Mouse (Mus musculus) liver, embryonic 11.5 days (tissue): ENCODE results near the gene Vps8. TPM values are rescaled to one million over a fixed set of nuclear protein-coding genes. Genes with fewer than 3 reads are reported as not detected.
A peak's percentile ranks its signal among the peaks of the same experiment; 100 is the strongest.

Experiments
- ATAC-seq: fragments of 200-750 bp; cut with Nextera tagmentation; replicated peaks from 2 replicates; pipeline ENCODE4 v1.8.0; 2017; ENCODE audit warnings: moderate number of reproducible peaks, mild to moderate bottlenecking, moderate TSS enrichment, moderate library complexity; ENCODE audit not compliant: low FRiP score
- DNase-seq: peaks from one replicate; pipeline ENCODE4 v3.0.0-alpha.2; 2017; ENCODE audit warnings: low spot score
- H3K27ac ChIP-seq: fragments of 300-500 bp; sonication (generic); 2 replicates; pipeline ENCODE4 v1.5.1; 2014; ENCODE audit warnings: mild to moderate bottlenecking, low read depth, low read length, control low read depth
- H3K27me3 ChIP-seq: fragments of 300-500 bp; sonication (generic); replicated peaks from 2 replicates; pipeline ENCODE4 v1.6.1; 2014; ENCODE audit warnings: low read length, mixed read lengths; ENCODE audit not compliant: control insufficient read depth, insufficient read depth
- H3K36me3 ChIP-seq: fragments of 300-500 bp; sonication (generic); 2 replicates; pipeline ENCODE4 v1.6.1; 2014; ENCODE audit warnings: mild to moderate bottlenecking, low read length, moderate library complexity, mixed read lengths; ENCODE audit not compliant: control insufficient read depth, insufficient read depth
- H3K4me1 ChIP-seq: fragments of 300-500 bp; sonication (generic); replicated peaks from 2 replicates; pipeline ENCODE4 v1.6.1; 2014; ENCODE audit warnings: low read length, mixed read lengths; ENCODE audit not compliant: control insufficient read depth, insufficient read depth
- H3K4me2 ChIP-seq: fragments of 300-500 bp; sonication (generic); 2 replicates; pipeline ENCODE4 v1.6.1; 2014; ENCODE audit warnings: mild to moderate bottlenecking, control low read depth, moderate library complexity
- H3K4me3 ChIP-seq: fragments of 300-500 bp; sonication (generic); 2 replicates; pipeline ENCODE4 v1.5.1; 2014; ENCODE audit warnings: low read depth, low read length, control low read depth
- H3K9ac ChIP-seq: fragments of 300-500 bp; sonication (generic); 2 replicates; pipeline ENCODE4 v1.6.1; 2014; ENCODE audit warnings: low read depth, low read length, control low read depth
- H3K9me3 ChIP-seq: fragments of 300-500 bp; sonication (generic); 2 replicates; pipeline ENCODE4 v1.6.1; 2016; ENCODE audit warnings: low read length, inconsistent platforms, mixed read lengths; ENCODE audit not compliant: control insufficient read depth
- WGBS: fragments of 180-500 bp; shearing (Covaris S2); extraction: QIAGEN DNeasy Blood & Tissue Kit; methylation state at CpG from one replicate; pipeline ENCODE4 v1.1.7; 2014; 5-methylcytosine and 5-hydroxymethylcytosine counted together
- polyA plus RNA-seq: library from polyadenylated mRNA; unstranded; fragments of >200 nt; fragmentation: Nextera tagmentation; extraction: Ambion mirVana; gene quantifications from 2 replicates; pipeline ENCODE4 v1.2.1, GENCODE M21; 2014

Vps8 gene
- polyA plus RNA-seq, 1 experiment from 2014 or later: 15.9 TPM

DNA sequence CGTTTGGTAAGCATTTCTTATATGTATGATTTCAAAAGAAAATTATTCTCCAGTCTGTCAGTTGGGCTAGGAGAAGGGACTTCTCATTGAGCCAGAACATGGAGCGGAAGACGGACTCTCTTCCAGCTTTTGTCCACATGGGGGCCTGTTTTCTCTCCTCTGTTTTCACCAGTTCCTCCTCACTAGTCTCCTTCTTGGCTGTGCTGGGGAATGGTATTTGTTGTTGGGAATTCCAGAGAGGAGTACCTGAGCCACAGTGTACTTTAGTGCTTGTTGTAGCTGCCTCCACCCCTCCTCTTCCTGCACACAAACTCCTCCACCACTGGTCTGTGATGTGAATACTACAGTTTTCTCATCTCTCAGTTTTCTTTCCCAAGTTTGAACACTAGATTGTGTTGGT is 74.7 kb downstream of the Vps8 start:
- no peak for DNase-seq
- no peak for ATAC-seq
- Histone ChIP-seq H3K36me3 (no peaks in the 10 kb centered on the region; the same call in 1 of the 2 replicates), H3K9me3 (no peaks in the 10 kb centered on the region), H3K4me1 (no peaks in the 10 kb centered on the region), H3K27me3 (no peaks in the 10 kb centered on the region), H3K27ac (no peak overlapping the region), H3K4me3 (no peak overlapping the region), H3K9ac (no peak overlapping the region), H3K4me2 (no peak overlapping the region)
- WGBS: 67% methylated on average over 3 of the region's 3 CpGs

DNA sequence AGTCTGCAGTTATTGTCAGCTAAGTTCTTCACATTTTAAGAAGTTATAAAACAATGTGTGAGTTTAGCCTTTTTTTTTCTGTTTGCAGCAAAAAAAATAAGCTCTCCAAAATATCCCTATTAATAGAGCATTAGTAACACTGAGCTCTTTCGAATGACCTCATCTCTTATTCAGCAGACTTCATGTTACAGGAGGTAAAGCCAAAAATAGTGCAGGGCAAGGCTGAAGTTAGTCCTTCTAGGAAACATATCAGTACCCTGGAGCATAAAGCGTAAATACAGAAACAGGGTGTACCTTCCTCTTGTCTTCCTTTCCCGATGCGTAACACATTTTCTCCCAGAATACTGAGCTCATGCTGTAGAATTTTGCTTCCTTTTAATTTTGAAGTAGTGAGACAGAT is 76.1 kb downstream of the Vps8 start:
- DNase-seq: no peak
- ATAC-seq: no peak

GRCm38 (mm10) chr16:21499656-21500055 is 76.7 kb downstream of the Vps8 start:
- Histone ChIP-seq H3K4me2 (no peak overlapping the region), H3K9ac (no peak overlapping the region), H3K27ac (no peak overlapping the region), H3K4me3 (no peak overlapping the region), H3K27me3 (no peaks in the 10 kb centered on the region), H3K9me3 (no peaks in the 10 kb centered on the region), H3K36me3 (no peaks in the 10 kb centered on the region; the same call in 1 of the 2 replicates), H3K4me1 (no peaks in the 10 kb centered on the region)
- 75% methylated on average over 7 of the region's 7 CpGs for WGBS
- DNase-seq: no peak
- no peak for ATAC-seq

More for the DNA sequence above, 76.1 kb downstream of the Vps8 start:
- Histone ChIP-seq H3K27me3 (no peaks in the 10 kb centered on the region), H3K9ac (no peak overlapping the region), H3K4me2 (no peak overlapping the region), H3K4me1 (no peaks in the 10 kb centered on the region), H3K4me3 (no peak overlapping the region), H3K9me3 (no peaks in the 10 kb centered on the region), H3K36me3 (no peaks in the 10 kb centered on the region; the same call in 1 of the 2 replicates), H3K27ac (no peak overlapping the region)
- 86% methylated on average over 4 of the region's 4 CpGs for WGBS

DNA sequence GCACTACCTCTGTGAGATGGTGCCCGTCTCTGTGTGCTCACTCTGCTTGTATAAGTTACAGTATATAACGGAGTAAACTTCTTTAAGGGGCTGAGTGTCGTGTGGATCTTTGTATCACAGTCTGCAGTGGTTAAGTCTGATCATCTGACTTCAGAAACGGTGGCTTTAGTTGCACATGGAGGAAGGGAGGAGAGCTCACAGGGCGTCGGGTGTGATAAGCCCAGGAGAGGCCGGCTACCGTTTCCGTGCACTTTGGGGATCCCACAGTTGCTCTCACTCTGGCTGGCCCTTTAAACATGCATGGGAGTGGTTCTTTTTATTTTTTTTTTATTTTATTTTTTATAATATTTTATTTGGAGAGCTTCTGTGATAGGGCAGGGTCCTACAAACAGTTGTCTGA is 95.9 kb downstream of the Vps8 start:
- H3K27ac ChIP-seq: no peak overlapping the region
- peak; percentile 86 for ATAC-seq

GRCm38 (mm10) chr16:21519785-21520184 is 96.9 kb downstream of the Vps8 start:
- no peak for DNase-seq
- peak; percentile 76 for ATAC-seq
- no peak overlapping the region for H3K9ac ChIP-seq
- no peak overlapping the region; the same call in 1 of the 2 replicates for H3K27ac ChIP-seq
- H3K4me3 ChIP-seq: no peak overlapping the region
- H3K36me3 ChIP-seq: no peaks in the 10 kb centered on the region
- peaks cover 13% of the 10 kb centered on the region; the same call in 1 of the 2 replicates for H3K4me1 ChIP-seq
- H3K4me2 ChIP-seq: peak overlapping the region; percentile 8
- H3K27me3 ChIP-seq: no peaks in the 10 kb centered on the region
- H3K9me3 ChIP-seq: no peaks in the 10 kb centered on the region

More for the DNA sequence above, 95.9 kb downstream of the Vps8 start:
- Histone ChIP-seq H3K4me2 (no peak overlapping the region; the same call in 1 of the 2 replicates), H3K27me3 (no peaks in the 10 kb centered on the region), H3K9me3 (no peaks in the 10 kb centered on the region), H3K9ac (no peak overlapping the region), H3K36me3 (no peaks in the 10 kb centered on the region), H3K4me3 (no peak overlapping the region), H3K4me1 (peaks cover 13% of the 10 kb centered on the region; the same call in 1 of the 2 replicates)
- no peak for DNase-seq
- WGBS: 60% methylated on average over 9 of the region's 9 CpGs

DNA sequence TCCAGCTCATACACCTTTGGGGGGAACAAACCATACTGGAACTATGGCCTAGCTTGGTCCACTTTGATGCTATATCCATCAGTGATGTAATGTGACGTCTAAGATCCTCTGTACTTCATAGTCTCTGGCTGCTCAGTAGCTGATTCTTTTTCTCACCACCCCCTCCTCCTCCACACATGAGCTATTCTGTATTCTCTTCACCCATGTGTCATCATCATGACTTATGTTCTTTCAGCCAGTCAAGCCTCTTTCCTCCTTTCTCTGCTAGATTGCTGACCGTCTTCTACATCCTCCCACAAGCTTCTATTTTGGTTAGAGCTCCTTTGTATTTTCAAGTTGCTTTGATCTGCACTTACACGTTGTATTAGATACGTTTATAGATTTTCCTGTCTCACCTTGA is 100.8 kb downstream of the Vps8 start:
- H3K36me3 ChIP-seq: no peaks in the 10 kb centered on the region
- ATAC-seq (no peak), DNase-seq (no peak)
- WGBS: 79% methylated on average over 4 of the region's 4 CpGs
- H3K4me2 ChIP-seq: no peak overlapping the region
- no peaks in the 10 kb centered on the region for H3K9me3 ChIP-seq
- no peaks in the 10 kb centered on the region for H3K27me3 ChIP-seq
- H3K27ac ChIP-seq: no peak overlapping the region
- peaks cover 11% of the 10 kb centered on the region; the same call in 1 of the 2 replicates for H3K4me1 ChIP-seq
- H3K4me3 ChIP-seq: no peak overlapping the region
- H3K9ac ChIP-seq: no peak overlapping the region

GRCm38 (mm10) chr16:21525376-21525775 is 102.5 kb downstream of the Vps8 start:
- Histone ChIP-seq H3K36me3 (no peaks in the 10 kb centered on the region), H3K4me3 (no peak overlapping the region), H3K27ac (no peak overlapping the region), H3K4me1 (no peaks in the 10 kb centered on the region), H3K27me3 (no peaks in the 10 kb centered on the region), H3K4me2 (no peak overlapping the region), H3K9me3 (no peaks in the 10 kb centered on the region), H3K9ac (no peak overlapping the region)
- no peak for ATAC-seq
- no peak for DNase-seq
- 97% methylated on average over 1 of the region's 1 CpGs for WGBS

DNA sequence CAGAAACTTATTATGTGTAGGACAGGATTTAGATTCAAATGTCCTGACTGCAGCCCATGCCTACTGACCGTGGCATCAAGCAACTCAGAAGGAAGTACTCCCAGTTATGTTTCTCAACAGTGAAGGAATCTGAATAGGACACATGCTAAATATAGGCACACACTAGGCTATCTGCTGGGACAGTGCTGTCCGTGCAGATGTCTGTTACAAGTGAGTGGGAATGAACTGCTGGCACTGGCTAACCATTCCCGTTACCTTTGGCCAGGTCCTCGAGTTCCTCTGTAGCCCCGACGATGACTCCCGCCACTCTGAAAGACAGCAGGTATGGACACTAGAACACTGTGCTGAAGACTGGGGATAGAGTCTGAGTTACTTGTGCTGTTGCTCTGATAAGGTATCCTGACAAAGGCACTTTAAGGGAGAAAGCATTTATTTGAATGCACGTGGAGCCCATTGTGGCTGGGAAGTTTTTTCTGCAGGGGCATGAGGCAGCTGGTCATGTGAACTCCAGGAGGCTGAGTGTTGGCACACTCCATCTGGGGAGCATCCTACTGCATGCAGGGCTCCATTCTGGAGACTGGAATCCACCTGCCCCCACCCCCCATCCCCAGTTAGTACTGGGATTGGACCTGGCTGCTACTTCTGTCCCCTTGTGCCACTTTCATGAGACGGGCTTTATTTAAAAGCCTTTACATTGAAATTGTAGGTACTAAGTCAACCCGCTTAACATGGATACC is 104.5 kb downstream of the Vps8 start:
- Histone ChIP-seq H3K9ac (no peak overlapping the region), H3K9me3 (no peaks in the 10 kb centered on the region), H3K27me3 (no peaks in the 10 kb centered on the region), H3K36me3 (no peaks in the 10 kb centered on the region), H3K4me1 (no peaks in the 10 kb centered on the region), H3K27ac (no peak overlapping the region), H3K4me2 (no peak overlapping the region), H3K4me3 (no peak overlapping the region)
- WGBS: 89% methylated on average over 10 of the region's 10 CpGs
- ATAC-seq (no peak), DNase-seq (no peak)

DNA sequence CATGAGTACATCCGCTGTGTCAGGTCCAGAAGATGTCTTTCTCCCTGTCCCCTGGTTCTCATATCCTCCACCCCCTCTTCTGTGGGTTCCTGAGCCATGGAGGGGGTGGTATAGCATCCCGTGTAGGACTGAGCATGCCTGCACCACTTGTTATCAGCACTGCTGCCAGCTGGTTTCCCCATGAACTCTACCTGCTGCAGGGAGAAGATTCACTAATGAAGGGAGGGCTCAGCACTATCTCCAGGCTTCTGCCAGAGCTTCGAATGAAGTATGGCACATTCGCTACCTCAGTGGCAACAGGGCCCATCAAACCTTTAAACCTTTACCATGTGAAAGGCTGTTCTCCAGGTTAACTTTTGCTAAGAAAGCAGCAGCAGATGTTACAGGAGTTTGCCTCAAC is 110.6 kb downstream of the Vps8 start:
- Histone ChIP-seq H3K9me3 (no peaks in the 10 kb centered on the region), H3K4me1 (peaks cover 3% of the 10 kb centered on the region; the same call in 1 of the 2 replicates), H3K4me2 (no peak overlapping the region), H3K36me3 (no peaks in the 10 kb centered on the region), H3K27ac (no peak overlapping the region), H3K9ac (no peak overlapping the region), H3K27me3 (no peaks in the 10 kb centered on the region), H3K4me3 (no peak overlapping the region)
- ATAC-seq: peak; percentile 72
- no peak for DNase-seq
- WGBS: 63% methylated on average over 4 of the region's 4 CpGs
